Mouse (Mus musculus): Measurements from ENCODE around the gene Ccn1.

Ccn1 gene

GRCm38 (mm10) chr3:145621209-145621608, 28.6 kb downstream of the Ccn1 start:
- no peak for DNase-seq (ENCODE audit: extremely low read depth, low read depth, low spot score)

DNA sequence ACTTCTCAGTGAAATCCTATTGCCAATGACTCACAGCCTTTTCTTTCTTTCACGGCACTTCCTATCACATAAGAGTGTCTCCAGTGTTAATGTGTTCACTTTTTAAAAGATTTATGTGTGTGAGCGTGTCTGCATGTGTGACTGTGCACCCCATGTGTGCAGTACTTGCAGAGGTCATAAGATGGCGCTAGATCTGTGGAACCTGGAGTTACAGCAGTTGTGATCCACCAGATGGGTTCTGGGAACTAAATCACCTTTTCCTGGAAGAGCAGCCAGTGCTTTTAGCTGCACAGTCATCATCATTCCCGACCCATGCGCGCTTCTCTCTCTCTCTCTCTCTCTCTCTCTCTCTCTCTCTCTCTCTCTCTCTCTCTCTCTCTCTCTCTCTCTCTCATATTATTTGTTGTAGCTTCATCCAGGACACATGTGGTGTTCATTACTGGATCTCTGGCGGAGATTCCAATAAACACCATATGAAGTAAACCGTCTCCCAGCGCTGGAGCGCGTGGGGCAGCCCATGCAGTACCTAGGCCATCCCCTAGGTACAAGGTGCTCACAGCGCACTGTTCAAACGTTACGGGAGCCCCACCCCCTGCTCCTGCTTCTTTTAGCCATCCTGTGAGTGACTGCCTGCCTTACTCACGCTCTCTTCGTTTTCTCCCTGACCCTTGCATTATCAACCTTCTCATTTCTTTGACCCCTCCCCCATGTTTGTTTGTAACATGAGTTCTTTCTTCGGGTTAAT, 30.0 kb downstream of the Ccn1 start:
- no peak for DNase-seq (ENCODE audit: extremely low read depth, low read depth, low spot score)

DNA sequence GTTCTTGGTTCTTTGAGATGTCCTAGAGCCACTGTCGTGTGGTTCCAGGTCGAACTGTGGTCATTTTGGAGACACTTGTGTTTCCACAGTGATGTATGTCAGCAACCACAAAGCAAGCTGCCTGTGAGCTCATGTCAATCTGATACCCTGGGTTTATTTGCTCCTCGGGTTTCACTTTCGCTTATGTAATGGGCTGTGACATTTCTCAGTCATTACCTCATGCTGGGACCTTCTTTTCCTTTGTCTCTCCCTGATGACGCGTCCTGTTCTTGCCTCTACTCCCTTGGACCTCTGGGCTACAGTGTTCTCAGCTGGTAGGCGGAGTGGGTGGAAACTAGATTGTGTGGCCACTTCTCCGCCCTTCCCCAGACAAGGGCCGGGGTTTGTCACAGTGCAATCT, 31.5 kb downstream of the Ccn1 start:
- no peak for DNase-seq (ENCODE audit: extremely low read depth, low read depth, low spot score)

GRCm38 (mm10) chr3:145614362-145615115, 35.2 kb downstream of the Ccn1 start:
- DNase-seq (ENCODE audit: extremely low read depth, low read depth, low spot score) = no peak

GRCm38 (mm10) chr3:145613234-145613633, 36.5 kb downstream of the Ccn1 start:
- DNase-seq (ENCODE audit: extremely low read depth, low read depth, low spot score) = no peak

DNA sequence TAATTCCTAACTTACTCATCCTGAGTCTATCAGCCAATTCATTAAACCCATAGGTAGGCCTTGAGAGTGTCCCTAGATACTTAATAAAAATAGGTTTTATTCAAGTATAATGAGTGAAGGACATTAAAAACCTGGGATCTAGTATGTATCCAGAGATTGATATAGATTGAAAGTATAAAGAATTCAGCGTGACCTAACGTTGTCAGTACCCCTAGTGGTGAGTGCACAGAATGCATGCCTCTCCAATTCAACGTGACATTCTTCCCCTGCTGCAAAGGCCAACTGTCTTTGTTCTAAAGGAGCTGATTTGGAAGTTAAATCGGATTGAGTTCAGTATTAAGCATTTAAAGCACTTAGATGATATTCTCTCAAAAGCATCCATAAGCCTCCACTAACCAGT, 37.1 kb downstream of the Ccn1 start:
- DNase-seq (ENCODE audit: extremely low read depth, low read depth, low spot score) = no peak

- DNase-seq (ENCODE audit: extremely low read depth, low read depth, low spot score) = no peak
These were observed 41.5 kb downstream of the Ccn1 start for GRCm38 (mm10) chr3:145608320-145608719.

GRCm38 (mm10) chr3:145605437-145606123, 44.2 kb downstream of the Ccn1 start:
- no peak for DNase-seq (ENCODE audit: extremely low read depth, low read depth, low spot score)

GRCm38 (mm10) chr3:145602410-145603206, 47.2 kb downstream of the Ccn1 start:
- no peak for DNase-seq (ENCODE audit: extremely low read depth, low read depth, low spot score)

GRCm38 (mm10) chr3:145601345-145601744, 48.4 kb downstream of the Ccn1 start:
- DNase-seq (ENCODE audit: extremely low read depth, low read depth, low spot score) = no peak

GRCm38 (mm10) chr3:145600801-145601200, 49.0 kb downstream of the Ccn1 start:
- no peak for DNase-seq (ENCODE audit: extremely low read depth, low read depth, low spot score)

DNA sequence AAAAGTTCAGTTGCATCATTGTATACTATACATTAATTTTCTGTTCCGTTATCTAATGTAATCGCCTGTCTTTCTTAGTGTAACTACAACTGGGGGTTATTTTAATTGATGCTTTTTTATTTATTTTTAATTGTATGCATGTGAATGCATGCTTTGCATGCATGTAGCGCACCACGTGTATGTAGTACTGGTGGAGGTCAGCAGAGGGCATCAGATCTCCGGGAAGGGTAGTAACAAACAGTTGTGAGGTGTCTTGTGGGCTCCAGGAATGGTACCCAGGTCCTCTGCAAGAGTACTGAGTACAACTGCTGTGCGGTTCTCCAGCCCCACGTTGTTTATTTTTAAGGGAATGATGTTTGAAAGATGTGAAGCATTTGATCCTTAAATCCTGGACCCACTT, 50.7 kb downstream of the Ccn1 start:
- no peak for DNase-seq (ENCODE audit: extremely low read depth, low read depth, low spot score)

All from fat pad, adult 2 months (tissue).